ENCODE assay signal across 27 mouse cellular contexts in genomic region chrX:72956486-72956885, GRCm38 (mm10). TPM values are rescaled to one million over a fixed set of nuclear protein-coding genes. Genes with fewer than 3 reads are reported as not detected.
"Had no signal": no experiment of that assay in that cellular context is flagged by ENCODE, and none has a peak within 500 bp of the region (broad histone marks: within the 10 kb centered on the region; RNA-seq: fewer than 3 reads in every experiment).

No protein-coding gene starts in this region.

- ATAC-seq: hindbrain, embryonic 16.5 days; inflammation-experienced regulatory T-cells, adult 6 months; intestine, embryonic 15.5 days; intestine, postnatal 0 days; liver, postnatal 0 days had no signal

- H3K27ac ChIP-seq: gastrocnemius, adult 2 months; heart, embryonic 10.5 days; hindbrain, embryonic 10.5 days; hindbrain, embryonic 12.5 days; hindbrain, embryonic 14.5 days; intestine, embryonic 15.5 days; layer of hippocampus, adult 2 months; left cerebral cortex, adult 2 months; limb, embryonic 10.5 days; limb, embryonic 12.5 days; liver, embryonic 13.5 days; liver, embryonic 15.5 days had no signal

- H3K4me3 ChIP-seq: gastrocnemius, adult 2 months; heart, embryonic 10.5 days; heart, embryonic 12.5 days; hindbrain, embryonic 10.5 days; hindbrain, embryonic 12.5 days; intestine, embryonic 15.5 days; layer of hippocampus, adult 2 months; left cerebral cortex, adult 2 months; limb, embryonic 10.5 days; limb, embryonic 12.5 days; liver, embryonic 13.5 days; liver, embryonic 15.5 days had no signal

- H3K4me1 ChIP-seq: heart, embryonic 10.5 days; heart, embryonic 12.5 days; hindbrain, embryonic 10.5 days; hindbrain, embryonic 12.5 days; intestine, embryonic 15.5 days; limb, embryonic 10.5 days; limb, embryonic 12.5 days; liver, embryonic 13.5 days; liver, embryonic 15.5 days had no signal

- H3K36me3 ChIP-seq: intestine, embryonic 15.5 days had no signal

- H3K9ac ChIP-seq: heart, embryonic 12.5 days; hindbrain, embryonic 12.5 days; hindbrain, embryonic 14.5 days; intestine, embryonic 15.5 days; limb, embryonic 12.5 days; liver, embryonic 13.5 days; liver, embryonic 15.5 days; liver, postnatal 0 days had no signal

- H3K9me3 ChIP-seq: heart, embryonic 10.5 days; heart, embryonic 12.5 days; hindbrain, embryonic 10.5 days; hindbrain, embryonic 12.5 days; intestine, embryonic 15.5 days; limb, embryonic 10.5 days; limb, embryonic 12.5 days; liver, embryonic 13.5 days; liver, embryonic 15.5 days had no signal

- DNase-seq: gastrocnemius, adult 2 months; gastrocnemius, postnatal 10 days; gastrocnemius, postnatal 25 days; heart, adult 18-20 months; heart, postnatal 10 days; heart, postnatal 4 days; kidney, adult 18-20 months; kidney, postnatal 14 days; kidney, postnatal 4 days; liver; liver, embryonic 13.5 days; liver, postnatal 0 days had no signal

- H3K4me2 ChIP-seq: heart, embryonic 12.5 days; hindbrain, embryonic 12.5 days; hindbrain, embryonic 14.5 days; intestine, embryonic 15.5 days; limb, embryonic 12.5 days; liver, embryonic 11.5 days; liver, embryonic 13.5 days; liver, embryonic 15.5 days had no signal

- H3K27me3 ChIP-seq: heart, embryonic 12.5 days; hindbrain, embryonic 12.5 days; intestine, embryonic 15.5 days; limb, embryonic 12.5 days; liver, embryonic 13.5 days; liver, embryonic 15.5 days had no signal

RNA-seq across cellular contexts. Expression of gene Zfp185, which starts 30.7 kb away (rescaled TPM):
- polyA plus RNA-seq: inflammation-experienced regulatory T-cells, adult 6 months had no signal
